Mouse (Mus musculus) E14TG2a.4 (cell line): ENCODE data around the gene Pcbp2.

Experiments used
- CTCF ChIP-seq: conservative IDR thresholded peaks from 2 replicates; pipeline ENCODE4 v1.5.1; 2014; ENCODE audit warnings: low read length
- NANOG ChIP-seq: IDR thresholded peaks from 2 replicates; pipeline ENCODE4 v1.6.1; 2014; ENCODE audit warnings: borderline replicate concordance, low read length, mixed read lengths
- POU5F1 ChIP-seq: IDR thresholded peaks from 2 replicates; pipeline ENCODE4 v1.6.1; 2014; ENCODE audit warnings: low read length, borderline replicate concordance

- no peak for TF ChIP-seq CTCF
- no peak for TF ChIP-seq POU5F1
- no peak for TF ChIP-seq NANOG
Measured at GRCm38 (mm10) chr15:102510110-102510509, 39.8 kb downstream of the Pcbp2 start.
